Mouse (Mus musculus) thymus, adult 2 months (tissue): Measurements from ENCODE around the gene Ffar2. TPM values are rescaled to one million over a fixed set of nuclear protein-coding genes. Genes with fewer than 3 reads are reported as not detected.

ENCODE experiments used
- DNase-seq: peaks from one replicate; pipeline ENCODE4 v3.0.0; 2021
- H3K27ac ChIP-seq: fragments of 200-500 bp; 2 replicates; pipeline ENCODE4 v1.5.1; 2012; ENCODE audit warnings: low read length, control low read depth; ENCODE audit not compliant: control insufficient read depth, insufficient read depth
- H3K27me3 ChIP-seq: fragments of 200-500 bp; 2 replicates; pipeline ENCODE4 v1.6.1; 2012; ENCODE audit warnings: mild to moderate bottlenecking, low read length, moderate library complexity, mixed read lengths; ENCODE audit not compliant: control insufficient read depth, insufficient read depth
- H3K36me3 ChIP-seq: fragments of 200-500 bp; 2 replicates; pipeline ENCODE4 v1.6.1; 2012; ENCODE audit warnings: mild to moderate bottlenecking, low read length, moderate library complexity; ENCODE audit not compliant: control insufficient read depth, insufficient read depth
- H3K4me1 ChIP-seq: fragments of 200-500 bp; replicated peaks from 2 replicates; pipeline ENCODE4 v1.6.1; 2012; ENCODE audit warnings: low read length; ENCODE audit not compliant: control insufficient read depth, insufficient read depth
- H3K4me3 ChIP-seq: fragments of 200-500 bp; 2 replicates; pipeline ENCODE4 v1.5.1; 2012; ENCODE audit warnings: mild to moderate bottlenecking, low read length, control low read depth, moderate library complexity; ENCODE audit not compliant: control insufficient read depth, insufficient read depth
- CTCF ChIP-seq: fragments of 200-500 bp; IDR thresholded peaks from 2 replicates; pipeline ENCODE4 v1.5.1; 2012; ENCODE audit warnings: mild to moderate bottlenecking, control low read depth, low read length, moderate library complexity, borderline replicate concordance; ENCODE audit not compliant: control insufficient read depth, poor library complexity, insufficient read depth; ENCODE audit errors: extremely low read depth
- POLR2A ChIP-seq: fragments of 200-500 bp; IDR thresholded peaks from 2 replicates; pipeline ENCODE4 v1.6.1; 2012; ENCODE audit warnings: mild to moderate bottlenecking, low read length, control low read depth, moderate library complexity; ENCODE audit not compliant: control insufficient read depth, poor library complexity, insufficient read depth; ENCODE audit errors: extremely low read depth
- WGBS: fragments of 180-500 bp; shearing (Covaris S2); methylation state at CpG from one replicate; pipeline ENCODE4 v1.1.7; 2018; 5-methylcytosine and 5-hydroxymethylcytosine counted together
- polyA plus RNA-seq: library from polyadenylated mRNA; depleted of rRNA; stranded (reverse); fragments of >200 nt; gene quantifications from 2 replicates; pipeline ENCODE4 v1.2.3, GENCODE M21; 2012

The Ffar2 gene
- polyA plus RNA-seq, 1 experiment, result 3.5 TPM

- 92% methylated on average over 1 of the region's 1 CpGs for WGBS
- no peaks in the 10 kb centered on the region for H3K4me1 ChIP-seq
Measured at GRCm38 (mm10) chr7:30796790-30797189, 26.8 kb downstream of the Ffar2 start.

DNA sequence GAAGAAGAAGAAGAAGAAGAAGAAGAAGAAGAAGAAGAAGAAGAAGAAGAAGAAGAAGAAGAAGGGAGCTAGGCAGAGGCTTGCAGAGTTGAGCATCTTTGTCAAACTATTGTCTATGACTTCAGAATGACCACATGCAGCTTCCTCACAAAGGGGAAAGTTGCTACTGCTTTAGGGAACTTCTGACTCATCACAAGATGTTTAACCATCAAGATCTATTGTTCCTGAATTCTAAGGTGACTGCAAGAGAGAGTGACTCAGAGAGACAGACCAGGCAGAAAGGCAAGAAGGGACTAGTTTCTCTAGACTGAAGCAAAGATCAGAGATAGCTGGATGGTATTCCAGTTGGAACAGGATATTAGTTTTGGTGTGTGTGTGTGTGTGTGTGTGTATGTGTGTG, 28.7 kb downstream of the Ffar2 start:
- H3K27ac ChIP-seq, result no peak overlapping the region
- H3K36me3 ChIP-seq, result no peaks in the 10 kb centered on the region
- DNase-seq, result no peak
- TF ChIP-seq CTCF (no peak), POLR2A (no peak)
- no peaks in the 10 kb centered on the region for H3K27me3 ChIP-seq
- H3K4me3 ChIP-seq, result no peak overlapping the region
- H3K4me1 ChIP-seq, result no peaks in the 10 kb centered on the region

More at GRCm38 (mm10) chr7:30796790-30797189, 26.8 kb downstream of the Ffar2 start:
- Histone ChIP-seq H3K27ac (no peak overlapping the region), H3K36me3 (no peaks in the 10 kb centered on the region), H3K27me3 (no peaks in the 10 kb centered on the region), H3K4me3 (no peak overlapping the region)
- TF ChIP-seq CTCF, result no peak
- no peak for TF ChIP-seq POLR2A
- DNase-seq, result no peak

DNA sequence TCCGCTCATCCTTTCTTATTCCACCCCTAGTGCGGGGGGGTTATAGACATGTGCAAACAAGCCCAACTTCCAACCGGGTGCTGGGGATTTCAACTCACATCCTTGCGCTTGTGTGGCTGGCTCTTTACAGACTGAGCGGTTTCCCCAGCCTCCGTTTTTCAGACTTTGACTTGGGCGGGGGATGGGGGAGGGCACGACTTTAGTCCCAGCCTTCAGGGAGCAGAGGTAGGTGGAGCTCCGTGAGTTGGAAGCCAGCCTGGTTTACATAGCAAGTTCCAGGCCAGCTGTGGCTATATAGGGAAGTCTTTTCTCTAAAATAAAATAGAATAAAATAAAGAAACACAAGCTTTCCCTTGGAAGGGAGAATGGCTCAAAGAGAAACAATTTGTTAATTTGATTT, 31.7 kb downstream of the Ffar2 start:
- no peaks in the 10 kb centered on the region for H3K4me1 ChIP-seq
- no peak overlapping the region for H3K27ac ChIP-seq
- TF ChIP-seq CTCF (no peak), POLR2A (no peak)
- no peak for DNase-seq
- 26% methylated on average over 9 of the region's 9 CpGs for WGBS
- no peak overlapping the region for H3K4me3 ChIP-seq
- no peaks in the 10 kb centered on the region for H3K36me3 ChIP-seq
- no peaks in the 10 kb centered on the region for H3K27me3 ChIP-seq

- Histone ChIP-seq H3K36me3 (no peaks in the 10 kb centered on the region), H3K27me3 (no peaks in the 10 kb centered on the region), H3K4me3 (no peak overlapping the region), H3K27ac (no peak overlapping the region), H3K4me1 (no peaks in the 10 kb centered on the region)
- no peak for DNase-seq
- no peak for TF ChIP-seq CTCF
- no peak for TF ChIP-seq POLR2A
- 92% methylated on average over 10 of the region's 10 CpGs for WGBS
Measured at GRCm38 (mm10) chr7:30790141-30790540, 33.4 kb downstream of the Ffar2 start.

GRCm38 (mm10) chr7:30787377-30788022, 36.1 kb downstream of the Ffar2 start, which contains the start of gene Krtdap:
Krtdap (plus strand) TSS chr7:30787896.
- no peak within 1 kb of the TSS for H3K4me3 ChIP-seq
- H3K27ac ChIP-seq, result no peak within 1 kb of the TSS
- DNase-seq, result no peak
- no peaks in the 10 kb centered on the region for H3K4me1 ChIP-seq
- TF ChIP-seq POLR2A (no peak), CTCF (no peak)
- H3K27me3 ChIP-seq, result no peaks in the 10 kb centered on the region
- 80% methylated on average over 15 of the region's 15 CpGs for WGBS
- no peaks in the 10 kb centered on the region for H3K36me3 ChIP-seq

- no peak overlapping the region for H3K4me3 ChIP-seq
- no peak overlapping the region for H3K27ac ChIP-seq
- no peaks in the 10 kb centered on the region for H3K27me3 ChIP-seq
- DNase-seq, result no peak
- no peak for TF ChIP-seq CTCF
- no peak for TF ChIP-seq POLR2A
- 93% methylated on average over 13 of the region's 13 CpGs for WGBS
- H3K36me3 ChIP-seq, result no peaks in the 10 kb centered on the region
- no peaks in the 10 kb centered on the region for H3K4me1 ChIP-seq
Measured at GRCm38 (mm10) chr7:30785721-30786546, 37.6 kb downstream of the Ffar2 start.

GRCm38 (mm10) chr7:30785154-30785553, 38.4 kb downstream of the Ffar2 start:
- H3K27me3 ChIP-seq, result no peaks in the 10 kb centered on the region
- no peak overlapping the region for H3K4me3 ChIP-seq
- TF ChIP-seq CTCF, result no peak
- no peak for TF ChIP-seq POLR2A
- DNase-seq, result no peak
- no peak overlapping the region for H3K27ac ChIP-seq
- 86% methylated on average over 1 of the region's 1 CpGs for WGBS
- no peaks in the 10 kb centered on the region for H3K36me3 ChIP-seq
- no peaks in the 10 kb centered on the region for H3K4me1 ChIP-seq
